ENCODE assay signal across 11 mouse cellular contexts in the genomic region with DNA sequence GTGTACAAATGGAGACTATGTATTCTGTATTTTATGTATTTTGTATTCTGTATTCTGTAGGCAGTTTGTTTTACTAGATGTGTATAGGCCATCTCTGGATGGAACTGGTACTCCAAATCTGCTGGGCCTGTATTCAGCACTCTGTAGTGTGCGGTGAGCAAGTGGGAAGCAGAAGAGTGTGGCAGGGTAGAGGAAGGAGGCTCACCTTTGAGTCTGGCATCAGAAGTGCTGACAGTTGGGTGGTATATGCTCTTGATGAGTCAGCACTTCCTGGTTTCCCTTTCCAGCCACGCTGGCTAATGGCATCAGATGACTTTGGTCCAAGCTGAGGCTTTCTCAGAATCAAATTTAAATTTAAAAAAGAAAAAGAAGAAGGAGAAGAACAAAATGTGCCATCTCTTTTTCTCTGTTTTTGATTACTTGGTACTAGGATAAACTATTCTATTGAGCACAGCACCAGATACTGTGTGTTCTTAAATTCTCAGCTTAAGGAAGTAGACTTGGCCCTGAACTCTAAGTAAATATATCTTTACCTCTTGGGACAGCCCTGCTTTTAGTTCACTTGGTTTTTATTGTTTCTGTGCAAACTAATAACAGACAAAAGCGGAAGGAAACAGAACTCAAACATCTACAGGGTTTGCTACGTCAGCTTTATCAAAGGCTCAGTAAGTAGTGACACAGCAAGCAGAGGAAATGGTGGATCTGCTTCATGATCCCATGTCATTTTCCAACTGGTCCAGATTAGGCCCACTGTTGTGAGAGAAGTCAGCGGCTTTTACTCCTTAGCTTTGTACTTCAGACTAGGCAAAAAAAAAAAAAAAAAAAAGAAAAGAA. TPM values are rescaled to one million over a fixed set of nuclear protein-coding genes. Genes with fewer than 3 reads are reported as not detected.
DNase-seq lines count a peak whose midpoint lies in the region; ATAC-seq and TF ChIP-seq lines count a peak whose summit lies in the region.
"Had no signal": no experiment of that assay in that cellular context is flagged by ENCODE, and none has a peak within 500 bp of the region (broad histone marks: within the 10 kb centered on the region; RNA-seq: fewer than 3 reads in every experiment).

No protein-coding gene starts in this region.

- H3K4me2 ChIP-seq in heart, embryonic 16.5 days (ENCODE audit: low read depth, low read length), result no peak overlapping the region
- peak overlapping the region; percentile 21 for H3K4me2 ChIP-seq in liver, embryonic 16.5 days (ENCODE audit: low read depth, low read length)
- H3K4me2 ChIP-seq: midbrain, embryonic 11.5 days had no signal

- WGBS in heart, embryonic 16.5 days, result 65% methylated on average over 5 of the region's 5 CpGs
- WGBS in liver, embryonic 16.5 days (ENCODE audit: insufficient replicate concordance), result 38% methylated on average over 5 of the region's 5 CpGs
- WGBS in cerebellum, adult 2 months, result 88% methylated on average over 5 of the region's 5 CpGs
- WGBS in midbrain, embryonic 10.5 days, result 87% methylated on average over 5 of the region's 5 CpGs

- no peak overlapping the region for H3K4me3 ChIP-seq in heart, embryonic 16.5 days (ENCODE audit: low read length)
- H3K4me3 ChIP-seq in ES-E14 (ENCODE audit: insufficient read depth in 1 of 2, low read depth in 1 of 2, low read length in 2 of 2, poor library complexity in 1 of 2, severe bottlenecking in 1 of 2), result no peak overlapping the region
- H3K4me3 ChIP-seq in liver, embryonic 16.5 days (ENCODE audit: low read depth, low read length), result no peak overlapping the region
- H3K4me3 ChIP-seq in cerebellum, adult 2 months (replicated peaks; ENCODE audit: insufficient read depth, low read depth, low read length), result no peak overlapping the region
- H3K4me3 ChIP-seq in midbrain, embryonic 10.5 days, result no peak overlapping the region

- peaks cover 45% of the 10 kb centered on the region for H3K4me1 ChIP-seq in heart, embryonic 16.5 days (ENCODE audit: control insufficient read depth, insufficient read depth, low read length)
- peaks cover 0 to 8% of the 10 kb centered on the region in 2 experiments; a peak in 1 of 4 replicates for H3K4me1 ChIP-seq in ES-E14 (ENCODE audit: control insufficient read depth in 2 of 2, insufficient read depth in 2 of 2, low read length in 2 of 2, poor library complexity in 1 of 2)
- H3K4me1 ChIP-seq in liver, embryonic 16.5 days (ENCODE audit: control insufficient read depth, low read depth, low read length), result peaks cover 49% of the 10 kb centered on the region
- H3K4me1 ChIP-seq in cerebellum, adult 2 months (ENCODE audit: control insufficient read depth, insufficient read depth, low read length), result no peaks in the 10 kb centered on the region
- 0 out of 2 replicates have a peak, but pooled peaks cover 6% of the 10 kb centered on the region for H3K4me1 ChIP-seq in midbrain, embryonic 10.5 days

- in situ Hi-C loops in ES-E14 (cut with MboI; ENCODE audit: low sequenced_read_pairs in 2 of 2, unreplicated experiment in 2 of 2), result no loop called here

- no peaks in the 10 kb centered on the region for H3K36me3 ChIP-seq in heart, embryonic 16.5 days (ENCODE audit: control insufficient read depth, insufficient read depth)
- H3K36me3 ChIP-seq in ES-E14 (ENCODE audit: control insufficient read depth, insufficient read depth, low read length, poor library complexity, severe bottlenecking), result no peaks in the 10 kb centered on the region; the same call in 1 of the 2 replicates
- no peaks in the 10 kb centered on the region for H3K36me3 ChIP-seq in liver, embryonic 16.5 days (ENCODE audit: control insufficient read depth, insufficient read depth)
- H3K36me3 ChIP-seq in midbrain, embryonic 10.5 days, result no peaks in the 10 kb centered on the region

- no peak for TF ChIP-seq POLR2A in cerebellum, adult 2 months (IDR thresholded peaks at IDR 0.05; ENCODE audit: borderline replicate concordance, insufficient read depth, low read length)

- ATAC-seq in heart, embryonic 16.5 days (replicated peaks; ENCODE audit: extremely low read depth, insufficient read depth, low FRiP score), result no peak; the same call in 1 of the 2 replicates
- peak; percentile 52 to 57 for ATAC-seq in hematopoietic stem cell, adult 5-6 weeks (replicated peaks in 1 of 2; ENCODE audit: insufficient read depth in 1 of 2, low FRiP score in 2 of 2, low TSS enrichment in 1 of 2, low read depth in 1 of 2, poor library complexity in 2 of 2, severe bottlenecking in 2 of 2)
- ATAC-seq in liver, embryonic 16.5 days (ENCODE audit: low read depth), result peak; percentile 74

- H3K27me3 ChIP-seq in heart, embryonic 16.5 days (ENCODE audit: control insufficient read depth, insufficient read depth, low read length), result no peaks in the 10 kb centered on the region
- H3K27me3 ChIP-seq in liver, embryonic 16.5 days (ENCODE audit: control insufficient read depth, insufficient read depth, low read depth, low read length), result no peaks in the 10 kb centered on the region
- H3K27me3 ChIP-seq in cerebellum, adult 2 months (ENCODE audit: control insufficient read depth, insufficient read depth, low read length), result no peaks in the 10 kb centered on the region
- no peaks in the 10 kb centered on the region for H3K27me3 ChIP-seq in midbrain, embryonic 10.5 days (ENCODE audit: low read depth, poor library complexity, severe bottlenecking)

- no peak for TF ChIP-seq CTCF in cerebellum, adult 2 months (IDR thresholded peaks at IDR 0.05; ENCODE audit: borderline replicate concordance, insufficient read depth, low read depth, low read length)

- intact Hi-C loops in heart, postnatal 10 days (cut with DNase I), result no loop called here

- H3K9me3 ChIP-seq in heart, embryonic 16.5 days (replicated peaks; ENCODE audit: control insufficient read depth, low read length), result no peaks in the 10 kb centered on the region
- no peaks in the 10 kb centered on the region for H3K9me3 ChIP-seq in ES-E14 (ENCODE audit: control insufficient read depth, insufficient read depth, low read depth, low read length)
- H3K9me3 ChIP-seq in liver, embryonic 16.5 days (replicated peaks; ENCODE audit: control insufficient read depth, low read length), result no peaks in the 10 kb centered on the region
- H3K9me3 ChIP-seq in midbrain, embryonic 10.5 days (replicated peaks), result no peaks in the 10 kb centered on the region

- peak overlapping the region; percentile 65 for H3K27ac ChIP-seq in heart, embryonic 16.5 days (ENCODE audit: low read length)
- H3K27ac ChIP-seq in ES-E14 (ENCODE audit: insufficient read depth, low read depth, low read length, poor library complexity, severe bottlenecking), result no peak overlapping the region
- H3K27ac ChIP-seq in liver, embryonic 16.5 days (ENCODE audit: low read length), result peak overlapping the region; percentile 53; the same call in 1 of the 2 replicates
- H3K27ac ChIP-seq in cerebellum, adult 2 months (ENCODE audit: insufficient read depth, low read length), result no peak overlapping the region
- no peak overlapping the region for H3K27ac ChIP-seq in midbrain, embryonic 10.5 days (replicated peaks)

- no peak overlapping the region for H3K9ac ChIP-seq in heart, embryonic 16.5 days (ENCODE audit: low read length)
- H3K9ac ChIP-seq in ES-E14 (ENCODE audit: insufficient read depth, low read depth, low read length, poor library complexity, severe bottlenecking), result no peak overlapping the region
- no peak overlapping the region for H3K9ac ChIP-seq in liver, embryonic 16.5 days (ENCODE audit: low read depth, low read length)

- no peak for DNase-seq in heart, postnatal 10 days
- DNase-seq in ES-E14 (ENCODE audit: low read depth, low spot score), result no peak
- DNase-seq in cerebellum, adult 2 months, result no peak
- no peak for DNase-seq in midbrain, embryonic 10.5 days (ENCODE audit: low spot score)
- no peak for DNase-seq in cerebellum, adult 11 months
- DNase-seq: kidney, adult 8-10 months; thymus, adult 2 months had no signal

TF ChIP-seq in ES-E14, 5 proteins besides CTCF, POLR2A, EP300 and RAD21:
- no peak for TF ChIP-seq ZC3H11A (IDR thresholded peaks at IDR 0.05; ENCODE audit: borderline replicate concordance, low read depth, low read length)
- peak; percentile 81 for TF ChIP-seq MAFK (IDR thresholded peaks at IDR 0.05; ENCODE audit: insufficient read depth, low read depth, low read length)

RNA-seq across cellular contexts. Expression of a gene that starts 17.6 kb away (rescaled TPM):
- polyA plus RNA-seq in heart, embryonic 16.5 days (2015; fragmentation: Nextera tagmentation; extraction: Ambion mirVana), result 37.7 and 39.3 TPM in 2 replicates
- total RNA-seq in heart, postnatal 10 days (2021), result 10 to 100 TPM; 41.9 to 48.2 TPM
- 34.1 and 47.9 TPM in 2 replicates for total RNA-seq in ES-E14 (2012; rRNA removed)
- total RNA-seq in hematopoietic stem cell, adult 5-6 weeks (2017), result 171 and 186 TPM in 2 replicates
- polyA plus RNA-seq in liver, embryonic 16.5 days (2015; fragmentation: Nextera tagmentation; extraction: Ambion mirVana), result 15.8 and 16.0 TPM in 2 replicates
- polyA plus RNA-seq in cerebellum, adult 2 months (2012; rRNA removed), result 0.39 and 0.51 TPM in 2 replicates
- polyA plus RNA-seq in midbrain, embryonic 10.5 days (2016; fragmentation: Nextera tagmentation; extraction: Ambion mirVana), result 16.5 and 21.6 TPM in 2 replicates

Comparison
In these comparisons a context has a peak if more than half of its experiments do, and no peak if none do; other contexts are left out.
1. H3K27ac ChIP-seq: peak in heart, embryonic 16.5 days (single experiment) and liver, embryonic 16.5 days (single experiment); none in ES-E14 (single experiment), cerebellum, adult 2 months (single experiment) and midbrain, embryonic 10.5 days (single experiment).
2. RNA of a gene that starts 17.6 kb away (polyA plus RNA-seq): 37.7 to 39.3 TPM in heart, embryonic 16.5 days, 16.5 to 21.6 TPM in midbrain, embryonic 10.5 days and 15.8 to 16.0 TPM in liver, embryonic 16.5 days; 0.39 to 0.51 TPM in cerebellum, adult 2 months; every median in the first group is over 10 times any median in the second.